Mouse (Mus musculus) neural tube, embryonic 13.5 days (tissue): Measurements from ENCODE around the gene Sox5. TPM values are rescaled to one million over a fixed set of nuclear protein-coding genes. Genes with fewer than 3 reads are reported as not detected.

Source experiments
- ATAC-seq: fragments of 200-750 bp; cut with Nextera tagmentation; 2 replicates; pipeline ENCODE4 v1.8.0; 2017; ENCODE audit warnings: low read depth, mild to moderate bottlenecking, moderate TSS enrichment, moderate library complexity
- H3K27ac ChIP-seq: fragments of 300-500 bp; sonication (generic); replicated peaks from 2 replicates; pipeline ENCODE4 v1.5.1; 2015; ENCODE audit warnings: moderate library complexity, mild to moderate bottlenecking, inconsistent platforms
- H3K27me3 ChIP-seq: fragments of 300-500 bp; sonication (generic); 2 replicates; pipeline ENCODE4 v1.6.1; 2015; ENCODE audit warnings: mild to moderate bottlenecking, inconsistent platforms
- H3K36me3 ChIP-seq: fragments of 300-500 bp; sonication (generic); 2 replicates; pipeline ENCODE4 v1.6.1; 2015; ENCODE audit warnings: mild to moderate bottlenecking, inconsistent platforms
- H3K4me1 ChIP-seq: fragments of 300-500 bp; sonication (generic); replicated peaks from 2 replicates; pipeline ENCODE4 v1.6.1; 2015; ENCODE audit warnings: inconsistent platforms
- H3K4me2 ChIP-seq: fragments of 300-500 bp; sonication (generic); 2 replicates; pipeline ENCODE4 v1.6.1; 2015; ENCODE audit warnings: inconsistent platforms, mild to moderate bottlenecking, moderate library complexity
- H3K4me3 ChIP-seq: fragments of 300-500 bp; sonication (generic); 2 replicates; pipeline ENCODE4 v1.5.1; 2015; ENCODE audit warnings: mild to moderate bottlenecking, inconsistent platforms
- H3K9ac ChIP-seq: fragments of 300-500 bp; sonication (generic); 2 replicates; pipeline ENCODE4 v1.6.1; 2015; ENCODE audit warnings: moderate library complexity, mild to moderate bottlenecking, inconsistent platforms
- H3K9me3 ChIP-seq: fragments of 300-500 bp; sonication (generic); 2 replicates; pipeline ENCODE4 v1.6.1; 2016; ENCODE audit warnings: inconsistent platforms
- WGBS: fragments of 180-500 bp; shearing (Covaris S2); methylation state at CpG from one replicate; pipeline ENCODE4 v1.1.7; 2015; 5-methylcytosine and 5-hydroxymethylcytosine counted together
- polyA plus RNA-seq: library from polyadenylated mRNA; unstranded; fragments of >200 nt; fragmentation: Nextera tagmentation; extraction: Ambion mirVana; gene quantifications from 2 replicates; pipeline ENCODE4 v1.2.1, GENCODE M21; 2015

Sox5 gene
- polyA plus RNA-seq, 1 experiment from 2014 or later = 24.8 TPM

- Histone ChIP-seq H3K4me1 (peaks cover 6% of the 10 kb centered on the region; the same call in 1 of the 2 replicates), H3K9ac (no peak overlapping the region), H3K9me3 (no peaks in the 10 kb centered on the region), H3K4me2 (no peak overlapping the region), H3K27ac (no peak overlapping the region), H3K27me3 (no peaks in the 10 kb centered on the region), H3K36me3 (no peaks in the 10 kb centered on the region), H3K4me3 (no peak overlapping the region)
- no peak for ATAC-seq
- 88% methylated on average over 5 of the region's 5 CpGs for WGBS
Observed at GRCm38 (mm10) chr6:144070461-144070860, 711.3 kb downstream of the Sox5 start.

DNA sequence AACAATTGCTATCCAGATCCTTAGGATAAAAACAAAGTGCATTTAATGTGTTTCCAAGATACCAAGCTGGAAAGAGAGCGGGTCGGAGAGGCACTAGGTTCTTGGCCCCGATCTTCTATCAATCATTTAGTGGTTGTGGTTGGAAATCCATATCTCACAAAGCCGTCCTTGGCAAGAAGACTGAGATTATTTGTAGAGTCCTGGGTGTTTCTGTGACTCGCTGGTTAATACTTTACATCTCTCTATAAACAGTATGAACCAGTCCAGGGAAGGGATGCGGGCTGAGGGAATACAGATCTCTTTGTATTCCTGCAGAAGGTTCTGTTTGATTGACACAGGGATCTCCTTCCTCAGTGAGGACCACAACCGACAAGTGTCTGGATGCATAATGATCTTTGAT, 714.3 kb downstream of the Sox5 start:
- no peaks in the 10 kb centered on the region for H3K36me3 ChIP-seq
- 86% methylated on average over 7 of the region's 7 CpGs for WGBS
- no peak overlapping the region for H3K9ac ChIP-seq
- no peak overlapping the region for H3K4me3 ChIP-seq
- no peak overlapping the region for H3K4me2 ChIP-seq
- ATAC-seq = no peak
- H3K27me3 ChIP-seq = no peaks in the 10 kb centered on the region
- H3K4me1 ChIP-seq = no peaks in the 10 kb centered on the region; the same call in 1 of the 2 replicates
- no peak overlapping the region for H3K27ac ChIP-seq
- no peaks in the 10 kb centered on the region for H3K9me3 ChIP-seq

DNA sequence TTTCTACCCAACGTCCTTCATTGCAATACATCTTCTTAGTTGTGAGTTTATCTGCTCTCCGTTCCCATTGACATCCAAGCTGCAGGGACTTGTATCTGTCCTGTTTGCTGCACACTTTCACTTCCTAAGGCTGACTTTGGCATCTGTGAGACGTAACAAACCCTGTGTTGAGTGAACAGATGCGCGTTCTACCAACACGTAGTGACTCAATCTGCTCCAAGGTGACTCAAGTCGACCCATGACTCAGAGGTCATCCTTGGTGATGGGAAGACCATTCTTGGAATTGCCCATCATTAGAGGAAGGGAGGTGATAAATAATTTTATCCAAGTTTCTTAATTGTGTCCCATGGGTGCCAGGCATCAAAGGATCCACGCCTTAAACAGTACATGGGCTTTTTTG, 719.3 kb downstream of the Sox5 start:
- Histone ChIP-seq H3K36me3 (no peaks in the 10 kb centered on the region), H3K4me2 (no peak overlapping the region), H3K27me3 (no peaks in the 10 kb centered on the region), H3K4me1 (no peaks in the 10 kb centered on the region; the same call in 1 of the 2 replicates), H3K9me3 (no peaks in the 10 kb centered on the region), H3K4me3 (no peak overlapping the region), H3K27ac (no peak overlapping the region), H3K9ac (no peak overlapping the region)
- ATAC-seq = no peak
- 92% methylated on average over 8 of the region's 8 CpGs for WGBS

DNA sequence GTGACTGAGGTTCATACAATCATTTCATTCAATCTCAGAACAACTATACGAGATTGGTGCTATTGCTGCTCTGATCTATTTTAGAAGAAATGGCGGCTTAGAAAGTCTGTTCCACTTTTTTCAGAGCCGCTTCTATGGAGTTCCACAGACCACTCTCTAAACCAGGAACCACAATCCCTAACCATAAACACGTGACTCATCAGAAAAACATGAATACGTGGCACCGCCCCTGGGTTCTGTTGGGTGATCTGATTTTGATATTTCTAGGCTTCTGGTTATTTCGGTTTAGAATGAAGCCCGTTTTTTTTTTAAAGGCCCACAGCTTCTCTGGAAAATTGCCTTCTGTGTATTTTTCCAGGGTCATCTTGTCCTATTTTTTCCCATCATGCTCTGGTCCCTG, 720.0 kb downstream of the Sox5 start:
- ATAC-seq = no peak
- Histone ChIP-seq H3K9me3 (no peaks in the 10 kb centered on the region), H3K4me3 (no peak overlapping the region), H3K27ac (no peak overlapping the region), H3K4me1 (peaks cover 5% of the 10 kb centered on the region; the same call in 1 of the 2 replicates), H3K27me3 (no peaks in the 10 kb centered on the region), H3K36me3 (no peaks in the 10 kb centered on the region), H3K9ac (no peak overlapping the region), H3K4me2 (no peak overlapping the region)
- 95% methylated on average over 8 of the region's 8 CpGs for WGBS

DNA sequence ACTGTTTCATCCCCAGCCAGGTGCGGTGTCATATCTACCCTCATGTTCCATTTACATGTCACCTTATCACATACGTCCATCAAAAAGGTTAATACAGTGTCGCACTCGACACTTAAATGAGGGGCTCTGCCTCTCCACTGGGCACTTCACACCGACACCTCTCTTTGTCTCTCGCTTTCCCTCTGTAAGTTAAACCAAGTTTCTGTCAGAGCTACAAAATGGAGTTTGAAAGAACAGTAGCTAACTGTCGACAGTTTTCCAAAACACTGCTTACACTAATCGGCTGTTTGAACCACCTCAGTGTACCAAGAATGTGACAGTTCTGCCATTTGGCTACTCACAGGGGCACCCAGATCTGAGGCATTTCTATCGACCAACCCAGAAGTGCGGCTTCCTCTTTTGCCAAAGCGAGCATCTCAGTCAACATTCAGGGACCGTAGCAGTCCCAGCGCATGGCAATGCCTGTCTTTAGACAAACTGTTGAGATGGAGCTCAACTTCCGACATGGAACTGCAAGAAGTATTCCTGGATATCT, 724.6 kb downstream of the Sox5 start:
- H3K27me3 ChIP-seq = no peaks in the 10 kb centered on the region
- no peaks in the 10 kb centered on the region for H3K36me3 ChIP-seq
- ATAC-seq = peak; percentile 43; the same call in 1 of the 2 replicates
- WGBS = 81% methylated on average over 14 of the region's 14 CpGs
- H3K9me3 ChIP-seq = no peaks in the 10 kb centered on the region
- no peak overlapping the region for H3K4me2 ChIP-seq
- H3K27ac ChIP-seq = peak overlapping the region; percentile 57
- no peak overlapping the region for H3K4me3 ChIP-seq
- peaks cover 18% of the 10 kb centered on the region for H3K4me1 ChIP-seq
- no peak overlapping the region for H3K9ac ChIP-seq

- Histone ChIP-seq H3K4me2 (no peak overlapping the region), H3K36me3 (no peaks in the 10 kb centered on the region), H3K4me3 (no peak overlapping the region), H3K9ac (no peak overlapping the region), H3K27me3 (no peaks in the 10 kb centered on the region), H3K9me3 (no peaks in the 10 kb centered on the region), H3K4me1 (peaks cover 18% of the 10 kb centered on the region), H3K27ac (peak overlapping the region; percentile 57)
- ATAC-seq = peak; percentile 87
- 59% methylated on average over 10 of the region's 10 CpGs for WGBS
Observed at GRCm38 (mm10) chr6:144056252-144057097, 725.3 kb downstream of the Sox5 start.

DNA sequence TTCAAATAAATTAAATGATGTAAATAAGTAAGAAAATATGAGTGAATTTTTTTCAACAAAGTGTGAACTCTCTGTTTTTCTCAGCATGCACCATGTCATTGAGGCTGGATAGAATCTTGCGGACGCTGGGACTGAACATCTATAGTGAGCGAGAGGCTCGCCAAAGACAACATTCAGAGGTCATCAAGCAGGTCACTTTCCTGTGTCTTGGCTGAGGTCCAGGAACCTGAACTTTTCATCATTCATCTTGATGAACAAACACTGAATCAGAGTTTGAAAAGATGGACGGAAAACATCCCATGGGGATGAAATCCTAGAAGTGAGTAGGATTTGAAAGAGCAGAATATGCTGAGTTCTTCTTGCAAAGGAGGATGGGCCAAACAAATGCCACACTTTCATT, 729.3 kb downstream of the Sox5 start:
- WGBS = 66% methylated on average over 5 of the region's 5 CpGs
- ATAC-seq = no peak
- Histone ChIP-seq H3K4me1 (peaks cover 18% of the 10 kb centered on the region), H3K27me3 (no peaks in the 10 kb centered on the region), H3K9me3 (no peaks in the 10 kb centered on the region), H3K27ac (no peak overlapping the region), H3K4me3 (no peak overlapping the region), H3K36me3 (no peaks in the 10 kb centered on the region), H3K4me2 (no peak overlapping the region), H3K9ac (no peak overlapping the region)

- Histone ChIP-seq H3K9me3 (no peaks in the 10 kb centered on the region), H3K36me3 (no peaks in the 10 kb centered on the region), H3K4me2 (no peak overlapping the region), H3K27me3 (no peaks in the 10 kb centered on the region), H3K27ac (no peak overlapping the region), H3K4me1 (peaks cover 8% of the 10 kb centered on the region), H3K9ac (no peak overlapping the region), H3K4me3 (no peak overlapping the region)
- no peak for ATAC-seq
- 91% methylated on average over 5 of the region's 5 CpGs for WGBS
Observed at GRCm38 (mm10) chr6:144051316-144051715, 730.5 kb downstream of the Sox5 start.

DNA sequence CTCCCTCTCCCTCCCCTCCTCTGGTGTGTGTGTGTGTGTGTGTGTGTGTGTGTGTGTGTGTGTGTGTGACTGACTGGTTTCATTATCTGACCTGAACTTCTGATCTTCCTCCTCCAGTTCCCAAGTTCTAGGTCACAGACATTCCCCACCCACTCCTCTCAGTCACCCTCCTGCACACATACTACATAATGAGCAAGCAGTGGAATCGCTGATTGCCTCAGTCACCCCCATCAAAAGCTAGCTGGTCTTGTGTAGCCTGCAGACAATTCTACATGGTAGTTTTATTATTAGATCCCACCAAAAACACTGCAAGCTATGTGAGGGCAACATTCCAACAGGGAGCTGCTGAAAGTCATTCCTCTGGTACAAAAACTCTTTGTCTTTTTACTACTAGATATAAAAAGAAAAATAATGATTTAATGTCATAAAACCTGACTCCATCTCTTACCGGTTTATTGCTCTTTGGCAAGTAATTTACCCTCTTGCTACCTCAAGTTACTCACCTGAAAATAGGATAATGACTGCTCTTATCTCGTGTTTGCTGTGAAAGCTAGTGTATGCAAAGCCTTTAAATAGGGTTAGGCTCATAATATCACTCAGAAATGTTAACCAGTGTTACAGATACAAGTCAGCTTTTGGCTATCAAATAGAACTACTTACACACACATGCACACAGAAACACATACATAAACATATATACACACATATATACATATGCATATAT, 733.4 kb downstream of the Sox5 start:
- WGBS = 70% methylated on average over 3 of the region's 3 CpGs
- Histone ChIP-seq H3K36me3 (no peaks in the 10 kb centered on the region), H3K4me2 (no peak overlapping the region), H3K27me3 (no peaks in the 10 kb centered on the region), H3K4me3 (no peak overlapping the region), H3K4me1 (peaks cover 12% of the 10 kb centered on the region), H3K27ac (no peak overlapping the region), H3K9ac (no peak overlapping the region), H3K9me3 (no peaks in the 10 kb centered on the region)
- no peak for ATAC-seq

- ATAC-seq = peak; percentile 36; the same call in 1 of the 2 replicates
- Histone ChIP-seq H3K27me3 (no peaks in the 10 kb centered on the region), H3K9me3 (no peaks in the 10 kb centered on the region), H3K4me2 (no peak overlapping the region; the same call in 1 of the 2 replicates), H3K36me3 (no peaks in the 10 kb centered on the region), H3K9ac (peak overlapping the region; percentile 38), H3K4me1 (peaks cover 39% of the 10 kb centered on the region), H3K4me3 (no peak overlapping the region), H3K27ac (peak overlapping the region; percentile 76)
- WGBS = 33% methylated on average over 9 of the region's 9 CpGs
Observed at GRCm38 (mm10) chr6:144045503-144045902, 736.3 kb downstream of the Sox5 start.

GRCm38 (mm10) chr6:144044381-144044780, 737.4 kb downstream of the Sox5 start:
- Histone ChIP-seq H3K9me3 (no peaks in the 10 kb centered on the region), H3K36me3 (no peaks in the 10 kb centered on the region), H3K27me3 (no peaks in the 10 kb centered on the region), H3K4me1 (peaks cover 46% of the 10 kb centered on the region), H3K27ac (no peak overlapping the region), H3K4me3 (no peak overlapping the region), H3K4me2 (no peak overlapping the region), H3K9ac (no peak overlapping the region)
- ATAC-seq = no peak
- WGBS = 91% methylated on average over 3 of the region's 3 CpGs

DNA sequence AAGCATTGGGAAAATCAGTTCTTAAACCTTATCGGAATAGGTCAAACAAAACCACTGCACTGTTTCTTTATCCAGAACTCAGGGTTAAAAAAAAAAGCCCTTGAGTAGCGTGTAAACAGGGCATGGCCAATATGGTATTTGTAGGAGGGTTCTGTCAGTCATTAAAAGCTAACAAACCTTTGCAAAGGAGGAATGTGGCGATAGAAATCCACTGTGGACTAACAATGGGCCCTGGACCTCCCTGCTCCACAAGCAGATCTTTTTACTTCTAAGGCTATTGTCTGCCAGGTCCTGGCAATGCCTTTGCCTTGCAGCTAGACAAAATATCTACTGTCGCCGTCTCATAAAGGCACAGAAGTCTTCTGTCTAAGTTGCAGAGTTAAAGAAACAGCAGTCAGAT, 738.8 kb downstream of the Sox5 start:
- 20% methylated on average over 5 of the region's 5 CpGs for WGBS
- Histone ChIP-seq H3K4me3 (no peak overlapping the region), H3K27me3 (no peaks in the 10 kb centered on the region), H3K4me2 (no peak overlapping the region), H3K9me3 (no peaks in the 10 kb centered on the region), H3K36me3 (no peaks in the 10 kb centered on the region), H3K9ac (no peak overlapping the region), H3K4me1 (peaks cover 51% of the 10 kb centered on the region), H3K27ac (0 out of 2 replicates have a peak overlapping the region, but pooled peaks have one; percentile 3)
- ATAC-seq = no peak
